Mouse (Mus musculus): ENCODE measurements around the gene E4f1. TPM values are rescaled to one million over a fixed set of nuclear protein-coding genes. Genes with fewer than 3 reads are reported as not detected.

Gene E4f1
- total and polyA plus RNA-seq, 3 experiments: 17.4 to 37.2 (median 19.7) TPM

GRCm38 (mm10) chr17:24483495-24483894 is 13.4 kb upstream of the E4f1 start:
- Histone ChIP-seq H3K4me3 (ENCODE audit: low read depth, low read length) (no peak overlapping the region), H3K9me3 (replicated peaks) (peaks cover 3% of the 10 kb centered on the region), H3K4me1 (ENCODE audit: insufficient read depth, low read depth, low read length) (peaks cover 18% of the 10 kb centered on the region), H3K27me3 (ENCODE audit: insufficient read depth, low read length) (peaks cover 36% of the 10 kb centered on the region), H3K36me3 (replicated peaks) (no peaks in the 10 kb centered on the region)
- no peak for TF ChIP-seq POLR2AphosphoS5 (IDR thresholded peaks at IDR 0.05; ENCODE audit: insufficient replicate concordance, low read depth, low read length)
- ATAC-seq (ENCODE audit: extremely low read depth, insufficient number of reproducible peaks, low FRiP score, poor library complexity, severe bottlenecking) (no peak), DNase-seq (ENCODE audit: low spot score) (no peak)

DNA sequence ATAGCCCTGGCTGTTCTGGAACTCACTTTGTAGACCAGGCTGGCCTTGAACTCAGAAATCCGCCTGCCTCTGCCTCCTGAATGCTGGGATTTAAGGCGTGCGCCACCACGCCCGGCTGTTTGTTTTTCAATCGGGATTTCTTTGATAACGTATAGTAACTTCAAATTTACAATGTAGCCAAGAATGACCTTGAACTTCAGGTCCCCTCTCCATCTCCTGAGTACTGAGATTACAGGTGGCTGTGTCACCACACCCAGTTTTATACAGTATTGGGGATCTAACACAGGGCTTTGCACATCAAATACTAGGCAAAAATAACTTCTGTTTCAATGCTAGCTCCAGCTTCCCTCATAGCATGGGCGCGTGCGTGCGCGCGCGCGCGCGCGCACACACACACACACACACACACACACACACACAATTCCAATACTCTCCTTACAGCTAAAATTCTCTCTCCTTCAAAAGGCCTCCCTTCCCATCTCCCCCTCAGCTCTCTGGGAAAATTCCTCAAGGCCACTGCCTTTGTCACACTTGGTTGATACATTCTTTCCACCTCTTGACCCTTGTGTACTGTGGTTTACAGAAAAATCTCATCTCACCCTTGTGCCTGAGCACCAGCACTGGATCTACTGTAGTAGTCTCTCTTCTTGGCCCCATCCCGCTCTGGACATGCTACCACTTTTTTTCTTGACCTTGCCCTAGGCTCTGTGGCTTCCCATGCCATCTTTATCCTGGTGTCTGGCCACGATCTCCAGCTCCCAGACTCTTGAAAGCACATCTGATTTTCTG is 11.1 kb upstream of the E4f1 start:
- DNase-seq (ENCODE audit: low spot score): no peak
- no peak for ATAC-seq (ENCODE audit: extremely low read depth, insufficient number of reproducible peaks, low FRiP score, poor library complexity, severe bottlenecking)
- Histone ChIP-seq H3K36me3 (replicated peaks) (peaks cover 21% of the 10 kb centered on the region), H3K4me1 (ENCODE audit: insufficient read depth, low read depth, low read length) (peaks cover 38% of the 10 kb centered on the region), H3K4me3 (ENCODE audit: low read depth, low read length) (no peak overlapping the region), H3K9me3 (replicated peaks) (no peaks in the 10 kb centered on the region), H3K27me3 (ENCODE audit: insufficient read depth, low read length) (peaks cover 19% of the 10 kb centered on the region)
- TF ChIP-seq TAL1 (conservative IDR thresholded peaks at IDR 0.05; ENCODE audit: low read depth, low read length) (no peak), GATA2 (IDR thresholded peaks at IDR 0.05; ENCODE audit: borderline replicate concordance, low read depth, low read length) (no peak), POLR2AphosphoS5 (IDR thresholded peaks at IDR 0.05; ENCODE audit: insufficient replicate concordance, low read depth, low read length) (no peak), CTCF (IDR thresholded peaks at IDR 0.05; ENCODE audit: low read depth, low read length) (no peak), GATA1 (IDR thresholded peaks at IDR 0.05; ENCODE audit: borderline replicate concordance, low read length) (no peak)

GRCm38 (mm10) chr17:24480201-24480826 is 10.2 kb upstream of the E4f1 start:
- Histone ChIP-seq H3K27me3 (ENCODE audit: insufficient read depth, low read length) (peaks cover 13% of the 10 kb centered on the region), H3K4me1 (ENCODE audit: insufficient read depth, low read depth, low read length) (peaks cover 40% of the 10 kb centered on the region), H3K4me3 (ENCODE audit: low read depth, low read length) (no peak overlapping the region; the same call in 1 of the 2 replicates), H3K9me3 (replicated peaks) (no peaks in the 10 kb centered on the region), H3K36me3 (replicated peaks) (peaks cover 30% of the 10 kb centered on the region)
- DNase-seq (ENCODE audit: low spot score) (peak; percentile 35), ATAC-seq (ENCODE audit: extremely low read depth, insufficient number of reproducible peaks, low FRiP score, poor library complexity, severe bottlenecking) (no peak)
- no peak for TF ChIP-seq CTCF (IDR thresholded peaks at IDR 0.05; ENCODE audit: low read depth, low read length)
- TF ChIP-seq GATA2 (IDR thresholded peaks at IDR 0.05; ENCODE audit: borderline replicate concordance, low read depth, low read length): no peak
- TF ChIP-seq POLR2AphosphoS5 (IDR thresholded peaks at IDR 0.05; ENCODE audit: insufficient replicate concordance, low read depth, low read length): no peak
- no peak for TF ChIP-seq GATA1 (IDR thresholded peaks at IDR 0.05; ENCODE audit: borderline replicate concordance, low read length)
- no peak for TF ChIP-seq TAL1 (conservative IDR thresholded peaks at IDR 0.05; ENCODE audit: low read depth, low read length)

- Histone ChIP-seq H3K36me3 (replicated peaks) (peaks cover 38% of the 10 kb centered on the region), H3K9me3 (replicated peaks) (no peaks in the 10 kb centered on the region), H3K4me3 (ENCODE audit: low read depth, low read length) (peak overlapping the region; percentile 40; the same call in 1 of the 2 replicates), H3K27me3 (ENCODE audit: insufficient read depth, low read length) (peaks cover 5% of the 10 kb centered on the region; the same call in 1 of the 2 replicates), H3K4me1 (ENCODE audit: insufficient read depth, low read depth, low read length) (peaks cover 44% of the 10 kb centered on the region)
- no peak for DNase-seq (ENCODE audit: low spot score)
- TF ChIP-seq CTCF (IDR thresholded peaks at IDR 0.05; ENCODE audit: low read depth, low read length) (no peak), GATA1 (IDR thresholded peaks at IDR 0.05; ENCODE audit: borderline replicate concordance, low read length) (no peak), GATA2 (IDR thresholded peaks at IDR 0.05; ENCODE audit: borderline replicate concordance, low read depth, low read length) (no peak), POLR2AphosphoS5 (IDR thresholded peaks at IDR 0.05; ENCODE audit: insufficient replicate concordance, low read depth, low read length) (no peak), TAL1 (conservative IDR thresholded peaks at IDR 0.05; ENCODE audit: low read depth, low read length) (no peak)
- no peak for ATAC-seq (ENCODE audit: extremely low read depth, insufficient number of reproducible peaks, low FRiP score, poor library complexity, severe bottlenecking)
Measured at GRCm38 (mm10) chr17:24479431-24479830, 9.3 kb upstream of the E4f1 start.

DNA sequence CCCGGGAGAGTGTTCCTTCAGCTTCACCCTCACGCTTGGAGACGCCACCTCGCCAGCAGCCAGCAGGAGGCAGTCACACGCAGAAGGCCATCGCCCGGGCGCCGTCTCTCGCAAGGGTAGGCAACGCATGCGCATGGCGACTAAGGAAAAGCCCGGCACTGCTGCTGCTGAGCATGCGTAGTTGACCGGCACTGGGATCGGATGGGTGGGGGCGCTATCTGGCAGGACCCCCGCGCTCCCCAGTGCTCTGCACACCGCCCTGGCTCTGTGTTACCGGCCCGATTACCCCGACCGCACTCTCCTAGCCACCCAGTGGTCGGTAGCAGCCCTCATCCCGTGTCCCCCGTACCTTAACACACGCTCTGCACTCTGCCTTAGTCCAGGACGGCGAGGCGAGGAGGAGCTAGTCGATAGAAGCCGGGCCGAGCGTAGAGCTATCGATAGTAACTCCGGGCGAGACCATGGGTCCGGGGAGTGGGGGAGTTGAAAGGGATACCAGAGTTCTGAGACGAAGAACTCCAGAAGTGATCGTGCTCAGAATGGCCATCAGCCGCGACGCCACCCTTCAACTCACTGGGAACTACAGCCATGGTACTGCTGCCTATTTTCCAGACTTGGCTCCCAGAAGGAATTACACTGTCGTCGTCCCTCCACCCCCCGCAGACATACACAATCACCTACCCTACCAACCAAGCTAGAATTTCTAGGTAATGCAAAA is 8.7 kb upstream of the E4f1 start, which contains the start of gene Mlst8:
Gene Mlst8, minus strand, starts transcription at position 416 of the 718 bp plus-strand sequence.
- H3K4me3 ChIP-seq (ENCODE audit: low read depth, low read length): peak within 1 kb of the TSS; percentile 96
- ATAC-seq (ENCODE audit: extremely low read depth, insufficient number of reproducible peaks, low FRiP score, poor library complexity, severe bottlenecking) (peak; percentile 74), DNase-seq (ENCODE audit: low spot score) (peak; percentile 90)
- 0 out of 2 replicates have a peak, but pooled peaks cover 3% of the 10 kb centered on the region for H3K27me3 ChIP-seq (ENCODE audit: insufficient read depth, low read length)
- H3K36me3 ChIP-seq (replicated peaks): peaks cover 45% of the 10 kb centered on the region
- TF ChIP-seq GATA1 (IDR thresholded peaks at IDR 0.05; ENCODE audit: borderline replicate concordance, low read length): no peak
- TF ChIP-seq POLR2AphosphoS5 (IDR thresholded peaks at IDR 0.05; ENCODE audit: insufficient replicate concordance, low read depth, low read length): no peak
- TF ChIP-seq CTCF (IDR thresholded peaks at IDR 0.05; ENCODE audit: low read depth, low read length): peak; percentile 81
- TF ChIP-seq TAL1 (conservative IDR thresholded peaks at IDR 0.05; ENCODE audit: low read depth, low read length): no peak
- TF ChIP-seq GATA2 (IDR thresholded peaks at IDR 0.05; ENCODE audit: borderline replicate concordance, low read depth, low read length): no peak
- no peaks in the 10 kb centered on the region for H3K9me3 ChIP-seq (replicated peaks)
- H3K4me1 ChIP-seq (ENCODE audit: insufficient read depth, low read depth, low read length): peaks cover 50% of the 10 kb centered on the region
